Mouse (Mus musculus): ENCODE results near the gene Ift172. TPM values are rescaled to one million over a fixed set of nuclear protein-coding genes. Genes with fewer than 3 reads are reported as not detected.

Gene Ift172
- 10 to 100 TPM; 24.1 to 25.1 TPM for total RNA-seq (2023)

GRCm38 (mm10) chr5:31290521-31291360 lies at the start of gene Ift172:
TSS of gene Ift172 (minus strand) at chr5:31291116.

DNA sequence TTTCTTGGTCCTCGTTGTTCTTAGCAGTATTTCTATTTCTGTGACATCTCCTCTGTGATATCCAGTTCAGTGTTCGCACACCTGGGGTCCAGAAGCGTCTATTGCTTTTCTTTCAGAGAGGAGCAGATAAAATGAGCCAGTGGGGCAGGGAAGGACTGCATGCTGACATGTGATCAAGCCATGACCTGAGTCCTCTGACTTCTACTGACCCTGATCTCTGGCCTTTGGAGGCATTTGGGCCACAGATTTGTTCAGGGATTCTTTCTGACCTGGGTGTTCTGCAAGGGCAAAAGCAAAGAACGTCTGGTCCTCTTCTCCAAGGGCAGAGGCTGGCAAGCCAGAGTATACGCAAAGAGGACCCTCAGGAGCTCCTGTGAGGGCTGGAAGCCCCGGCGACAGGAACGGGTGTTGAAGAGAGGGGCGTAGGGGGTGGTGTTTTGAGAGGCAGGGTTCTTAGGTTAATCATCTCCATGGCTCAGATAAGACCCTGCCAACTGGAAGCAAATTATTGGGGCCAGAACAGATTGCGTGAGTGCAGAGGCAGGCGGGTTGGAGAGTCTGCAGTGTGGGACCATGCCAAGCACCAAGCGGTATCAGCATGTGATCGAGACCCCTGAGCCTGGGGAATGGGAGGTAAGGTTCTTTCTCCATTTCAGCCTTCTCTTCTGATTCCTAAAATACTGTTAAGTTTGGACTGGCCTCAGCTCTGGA lies 6.3 kb upstream of the Ift172 start, which contains the start of gene Gckr:
Gckr (plus strand) TSS at position 397 of the 711 bp plus-strand sequence.

GRCm38 (mm10) chr5:31295606-31296141 lies 4.8 kb upstream of the Ift172 start, which contains the start of gene Fndc4:
TSS of gene Fndc4 (minus strand) at chr5:31296080.

DNA sequence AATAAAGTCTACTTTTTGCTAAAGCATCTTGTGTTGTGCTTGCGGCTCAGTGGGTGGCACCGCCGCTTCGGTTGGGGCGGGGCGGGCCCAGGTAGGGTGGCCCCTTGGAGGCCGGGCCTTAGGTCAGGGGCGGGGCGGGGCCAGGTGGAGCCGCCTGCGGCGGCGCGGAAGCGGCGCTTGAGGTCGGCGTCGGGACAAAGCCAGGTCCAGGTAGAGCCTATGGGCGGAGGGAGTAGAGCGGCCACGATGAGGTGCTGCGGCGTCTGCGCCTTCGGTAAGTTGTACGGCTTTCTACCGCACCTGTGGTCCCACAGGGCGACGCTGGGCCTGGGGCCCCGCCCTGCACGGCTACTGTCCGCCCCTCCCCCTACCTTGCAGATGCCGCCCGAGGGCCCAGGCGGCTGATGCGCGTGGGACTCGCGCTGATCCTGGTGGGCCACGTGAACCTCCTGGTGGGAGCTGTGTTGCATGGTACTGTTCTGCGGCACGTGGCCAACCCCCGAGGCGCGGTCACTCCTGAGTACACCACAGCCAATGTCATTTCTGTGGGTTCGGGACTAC lies 39.3 kb downstream of the Ift172 start, which contains the start of gene Krtcap3:
Krtcap3 (plus strand) TSS at position 151 of the 561 bp plus-strand sequence.

DNA sequence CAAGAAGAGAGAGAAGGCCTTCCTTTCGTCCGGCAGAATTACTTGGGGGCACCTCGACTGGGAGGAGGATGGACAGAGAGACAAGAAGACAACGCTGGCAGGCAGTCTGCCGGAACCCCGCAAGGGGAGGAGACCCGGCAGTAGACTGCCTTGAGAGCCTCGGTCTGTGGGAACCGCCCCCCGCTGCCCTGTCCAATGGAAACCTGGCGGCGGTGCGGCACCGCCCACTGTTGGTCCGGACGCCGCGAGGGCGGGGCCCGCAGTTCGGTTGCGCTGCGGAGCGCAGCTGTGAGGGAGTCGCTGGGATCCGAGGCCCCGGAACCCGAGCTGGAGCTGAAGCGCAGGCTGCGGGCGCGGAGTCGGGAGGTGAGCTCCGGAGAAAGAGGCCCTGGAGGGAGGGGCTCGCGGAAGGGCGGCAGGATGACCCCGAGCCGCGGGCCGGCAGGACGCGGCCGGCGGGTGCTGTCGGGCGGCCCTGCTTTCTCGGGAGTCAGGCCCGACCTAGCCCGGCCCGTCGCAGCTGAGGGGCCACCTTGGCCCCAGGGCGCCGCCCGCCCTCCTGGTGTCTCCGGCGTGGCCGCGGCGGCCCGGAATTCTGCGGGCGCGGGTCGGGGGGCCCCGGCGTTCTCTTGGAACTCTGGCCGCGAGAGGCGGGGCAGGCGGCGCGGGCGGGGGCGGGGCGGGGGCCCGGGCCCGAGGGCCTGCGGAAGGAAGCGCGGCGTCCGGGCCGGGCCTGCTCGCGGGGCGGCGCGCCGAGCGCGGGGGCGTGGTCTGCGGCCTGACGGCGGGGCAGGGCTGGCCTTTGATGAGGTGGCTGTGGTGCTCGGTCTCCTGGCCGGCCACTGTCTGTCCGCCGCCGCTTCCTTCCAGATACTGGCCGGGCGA lies 50.0 kb downstream of the Ift172 start, which contains the start of the genes Nrbp1 and Gm9970:
Nrbp1 (plus strand) TSS at position 228 of the 885 bp plus-strand sequence.
Gm9970 (minus strand) TSS at position 596 of the 885 bp plus-strand sequence.

GRCm38 (mm10) chr5:31220448-31221303 lies 70.2 kb downstream of the Ift172 start, which contains the start of gene Ppm1g:
TSS of gene Ppm1g (minus strand) at chr5:31220687.

Other genes starting within 250 kb of the Ift172 start
- 10 to 100 TPM; 35.0 to 42.6 TPM for gene Atraid, start 242.8 kb downstream of the Ift172 start, total RNA-seq (2023)
- gene Slc5a6, start 242.2 kb downstream of the Ift172 start, total RNA-seq (2023): 1 to 10 TPM; 5.9 to 7.9 TPM
- 10 to 100 TPM; 17.6 to 20.7 TPM for gene Cad, start 236.3 kb downstream of the Ift172 start, total RNA-seq (2023)
- gene Dnajc5g, start 184.8 kb downstream of the Ift172 start, total RNA-seq (2023): not detected
- not detected for gene Slc30a3, start 182.9 kb downstream of the Ift172 start, total RNA-seq (2023)
- gene Trim54, start 174.4 kb downstream of the Ift172 start, total RNA-seq (2023): not detected
- gene Ucn, start 152.3 kb downstream of the Ift172 start, total RNA-seq (2023): not detected
- 10 to 100 TPM; 23.0 to 25.1 TPM for gene Mpv17, start 136.9 kb downstream of the Ift172 start, total RNA-seq (2023)
- gene Gm29609, start 111.2 kb downstream of the Ift172 start, total RNA-seq (2023): 1 to 10 TPM; 1.0 to 3.6 TPM
- 100 to 1,000 TPM in 1 of 2 experiments, 10 to 100 TPM in 1; 87.8 to 104 TPM for gene Gtf3c2, start 111.0 kb downstream of the Ift172 start, total RNA-seq (2023)
- 10 to 100 TPM; 64.1 to 75.9 TPM for gene Snx17, start 97.9 kb downstream of the Ift172 start, total RNA-seq (2023)
- gene Eif2b4, start 97.7 kb downstream of the Ift172 start, total RNA-seq (2023): 10 to 100 TPM; 18.8 to 21.9 TPM
- gene Zfp513, start 88.8 kb downstream of the Ift172 start, total RNA-seq (2023): 10 to 100 TPM; 40.5 to 42.8 TPM
- gene Ppm1g, start 70.4 kb downstream of the Ift172 start, total RNA-seq (2023): 10 to 100 TPM; 81.2 to 81.7 TPM
- gene Nrbp1, start 50.3 kb downstream of the Ift172 start, total RNA-seq (2023): 100 to 1,000 TPM; 178 to 180 TPM
- not detected for gene Gm9970, start 49.9 kb downstream of the Ift172 start, total RNA-seq (2023)
- 10 to 100 TPM in 1 of 2 experiments, 1 to 10 TPM in 1; 7.8 to 10.9 TPM for gene Krtcap3, start 39.4 kb downstream of the Ift172 start, total RNA-seq (2023)
- gene Fndc4, start 5.0 kb upstream of the Ift172 start, total RNA-seq (2023): not detected
- gene Gckr, start 6.3 kb upstream of the Ift172 start, total RNA-seq (2023): not detected
- 10 to 100 TPM; 13.8 to 15.0 TPM for gene Zfp512, start 161.3 kb upstream of the Ift172 start, total RNA-seq (2023)
- gene 4930548H24Rik, start 194.6 kb upstream of the Ift172 start, total RNA-seq (2023): under 1 TPM; 0.24 to 0.81 TPM
- gene Gpn1, start 203.6 kb upstream of the Ift172 start, total RNA-seq (2023): 10 to 100 TPM; 23.7 to 27.7 TPM
- gene Slc4a1ap, start 235.9 kb upstream of the Ift172 start, total RNA-seq (2023): 10 to 100 TPM; 36.9 to 42.9 TPM
- gene Supt7l, start 236.7 kb upstream of the Ift172 start, total RNA-seq (2023): 10 to 100 TPM; 14.6 to 15.5 TPM

Data from monocyte, adult 59 days (primary cell).